Mouse (Mus musculus): ENCODE results near the gene Tlx2.

Gene Tlx2

DNA sequence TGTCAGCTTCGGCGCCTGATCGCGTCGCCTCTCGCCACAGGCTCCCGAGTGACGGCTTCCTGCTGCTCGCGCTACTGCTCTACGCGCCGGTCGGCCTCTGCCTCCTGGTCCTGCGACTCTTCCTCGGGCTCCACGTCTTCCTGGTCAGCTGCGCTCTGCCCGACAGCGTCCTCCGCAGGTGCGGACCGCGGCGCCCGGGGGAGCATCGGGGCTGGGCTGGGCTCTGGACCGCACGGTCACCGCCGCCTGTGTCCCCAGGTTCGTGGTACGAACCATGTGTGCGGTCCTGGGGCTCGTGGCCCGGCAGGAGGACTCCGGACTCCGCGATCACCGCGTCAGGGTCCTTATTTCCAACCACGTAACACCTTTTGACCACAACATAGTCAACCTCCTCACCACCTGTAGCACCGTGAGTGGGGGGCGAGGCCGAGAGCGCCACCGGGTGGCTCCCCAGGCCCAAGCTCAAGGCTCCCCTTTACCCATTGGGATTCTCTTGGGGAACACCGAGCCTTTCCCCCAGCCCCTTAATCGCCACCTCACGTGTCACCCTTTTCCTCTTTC lies 15.1 kb downstream of the Tlx2 start, which contains the start of gene Htra2:
Gene Htra2 (minus strand): TSS at position 403 of the 561 bp plus-strand sequence.
- no peak for DNase-seq (ENCODE audit: low spot score)

DNA sequence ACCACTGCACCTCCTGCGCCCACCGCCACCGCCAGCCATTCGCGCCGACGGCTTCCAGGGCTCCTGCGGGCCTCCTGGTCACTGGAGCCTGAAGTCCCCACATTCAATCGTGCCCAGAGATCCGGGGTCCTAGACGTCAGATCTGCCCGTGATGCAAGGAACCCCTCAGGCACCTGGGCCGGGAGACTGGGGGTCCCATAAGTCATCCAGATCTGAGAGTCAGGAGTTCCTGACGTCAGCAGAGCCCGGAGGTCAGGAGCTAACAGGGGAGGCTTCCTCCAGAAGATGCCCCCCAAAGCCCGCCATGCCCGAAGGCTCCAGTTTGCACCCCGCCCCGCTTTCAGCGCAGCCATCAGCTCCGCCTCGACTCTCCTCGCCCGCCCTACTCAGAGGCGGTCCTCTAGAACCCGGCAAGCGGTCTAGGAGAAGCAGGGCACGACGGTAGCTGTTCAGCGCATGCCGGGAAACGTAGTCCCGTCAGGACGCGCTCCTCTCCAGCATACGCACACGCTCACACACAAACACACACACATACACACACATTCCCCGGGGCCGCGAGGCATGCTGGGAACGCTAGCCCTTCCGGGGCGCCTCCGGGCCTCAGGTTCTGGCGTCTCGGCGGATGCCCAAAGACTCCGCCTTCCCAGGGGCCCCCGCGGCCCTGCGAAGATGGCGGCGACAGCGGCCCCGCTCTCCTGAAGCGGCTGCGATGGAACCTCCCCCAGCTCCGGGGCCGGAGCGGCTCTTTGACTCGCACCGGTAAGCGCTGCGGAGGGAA lies 15.8 kb downstream of the Tlx2 start, which contains the start of gene Aup1:
Gene Aup1 (plus strand): TSS at position 448 of the 778 bp plus-strand sequence.
- DNase-seq (ENCODE audit: low spot score), result peak; percentile 97

DNA sequence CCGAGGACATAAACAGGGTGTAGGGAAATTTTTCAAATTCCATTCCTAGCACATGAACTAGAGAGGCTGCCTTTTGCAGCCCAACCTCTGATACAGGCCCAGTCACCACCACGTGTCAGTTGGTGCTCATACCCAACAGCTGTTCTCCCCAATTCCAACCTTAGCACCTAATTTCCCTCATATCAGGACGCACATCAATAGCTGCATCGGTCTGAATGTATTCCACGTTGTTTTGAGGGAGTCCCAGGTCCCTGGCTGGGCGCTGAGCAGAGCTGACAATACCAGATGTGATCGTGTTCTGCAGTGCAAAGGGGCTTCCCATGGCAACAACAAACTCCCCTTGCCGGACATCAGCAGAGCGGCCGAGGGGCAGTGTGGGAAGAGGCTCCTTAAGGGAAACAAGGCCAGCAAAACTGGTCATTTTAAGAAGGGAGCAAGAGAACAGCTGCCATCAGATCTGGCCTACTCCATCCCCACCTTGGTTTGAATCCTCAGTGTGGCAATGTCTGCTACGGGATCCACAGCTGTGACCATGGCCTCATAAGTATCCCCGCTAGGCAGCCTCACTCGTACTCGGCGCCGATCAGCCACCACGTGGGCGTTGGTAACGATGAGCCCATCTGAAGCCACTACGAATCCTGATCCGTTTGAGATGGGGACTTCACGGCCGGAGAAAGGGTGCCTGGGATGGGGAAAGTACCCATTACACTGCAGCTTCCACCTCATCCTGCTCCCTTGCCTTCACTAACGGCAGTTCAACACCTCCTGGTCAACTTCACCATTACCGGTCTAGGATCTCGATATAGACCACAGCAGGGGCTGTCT lies 16.7 kb downstream of the Tlx2 start:
- DNase-seq (ENCODE audit: low spot score), result peak; percentile 36

DNA sequence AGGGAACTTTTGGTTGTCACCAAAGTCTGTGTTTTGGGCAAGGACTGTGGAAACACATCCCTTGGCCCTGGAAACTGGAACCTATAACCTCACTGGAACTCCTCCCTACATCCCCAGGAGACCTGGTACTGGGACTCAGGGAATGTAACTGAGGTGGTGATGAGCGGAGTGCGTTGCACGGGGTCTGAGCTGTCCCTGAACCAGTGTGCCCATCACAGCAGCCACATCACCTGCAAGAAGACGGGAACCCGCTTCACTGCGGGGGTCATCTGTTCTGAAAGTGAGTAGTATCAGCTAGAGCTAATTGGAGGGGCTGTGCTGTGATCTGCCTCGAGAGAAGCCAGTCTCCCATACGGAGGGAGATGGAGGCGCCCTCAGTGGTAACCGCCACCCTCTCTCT lies 20.7 kb downstream of the Tlx2 start:
- no peak for DNase-seq (ENCODE audit: low spot score)

DNA sequence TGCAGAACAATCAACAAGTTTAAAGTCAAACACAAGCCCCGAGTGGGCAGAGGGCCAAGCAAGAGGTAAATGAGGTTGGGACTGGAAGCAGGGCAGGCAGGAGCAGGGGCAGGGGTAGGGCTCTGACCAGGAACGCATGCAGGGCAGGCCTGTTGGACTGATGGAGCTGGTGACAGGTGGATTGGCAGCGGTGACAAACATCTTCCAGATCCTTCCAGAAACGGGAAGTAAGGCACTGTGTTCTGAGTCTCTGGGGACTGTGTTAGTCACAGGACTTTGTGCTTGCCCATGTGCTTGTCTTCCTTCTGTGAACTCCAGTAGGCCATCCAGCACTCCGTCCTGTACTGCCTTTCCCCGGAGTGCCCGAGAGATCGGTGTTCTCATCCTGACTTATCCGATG lies 25.4 kb downstream of the Tlx2 start:
- DNase-seq (ENCODE audit: low spot score), result no peak

DNA sequence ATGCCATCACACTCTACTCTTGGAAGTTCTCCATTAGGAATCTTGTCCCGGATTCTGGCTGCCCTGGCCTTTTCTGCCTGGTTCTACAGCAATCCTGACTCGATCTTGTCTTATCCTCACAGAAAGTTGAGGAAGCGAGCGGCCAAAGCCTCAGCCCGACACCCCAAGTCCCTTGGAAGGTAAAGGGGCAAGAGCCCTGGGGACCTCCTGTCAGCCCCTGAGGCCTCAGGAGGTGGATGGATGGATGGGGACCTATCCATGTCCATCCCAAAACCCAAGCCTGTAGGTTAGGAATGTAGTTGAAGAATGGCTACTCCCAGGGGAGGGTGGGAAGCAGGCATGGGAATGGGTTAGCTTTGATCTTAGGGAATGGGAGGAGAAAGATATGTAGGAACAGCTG lies 26.1 kb downstream of the Tlx2 start:
- no peak for DNase-seq (ENCODE audit: low spot score)

DNA sequence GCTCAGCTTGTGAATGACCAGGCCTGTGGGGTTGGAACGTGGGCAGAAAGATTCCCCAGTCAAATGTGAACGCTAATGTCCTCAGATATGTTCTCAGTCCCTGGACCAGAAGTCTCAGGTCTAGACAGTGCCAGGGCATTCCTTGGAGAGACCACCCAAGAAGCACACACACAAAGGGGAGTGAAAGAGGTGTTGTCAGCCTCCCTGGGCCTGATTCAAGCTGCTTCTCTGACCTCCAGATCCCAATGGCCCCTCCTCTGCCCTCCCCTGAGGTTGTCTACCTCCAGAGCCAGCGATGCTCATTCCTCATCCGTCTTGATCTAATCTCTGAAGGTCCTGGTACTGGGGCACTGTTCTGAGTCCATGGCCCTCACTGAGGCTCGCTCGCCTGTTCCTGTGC lies 26.5 kb downstream of the Tlx2 start:
- no peak for DNase-seq (ENCODE audit: low spot score)

DNA sequence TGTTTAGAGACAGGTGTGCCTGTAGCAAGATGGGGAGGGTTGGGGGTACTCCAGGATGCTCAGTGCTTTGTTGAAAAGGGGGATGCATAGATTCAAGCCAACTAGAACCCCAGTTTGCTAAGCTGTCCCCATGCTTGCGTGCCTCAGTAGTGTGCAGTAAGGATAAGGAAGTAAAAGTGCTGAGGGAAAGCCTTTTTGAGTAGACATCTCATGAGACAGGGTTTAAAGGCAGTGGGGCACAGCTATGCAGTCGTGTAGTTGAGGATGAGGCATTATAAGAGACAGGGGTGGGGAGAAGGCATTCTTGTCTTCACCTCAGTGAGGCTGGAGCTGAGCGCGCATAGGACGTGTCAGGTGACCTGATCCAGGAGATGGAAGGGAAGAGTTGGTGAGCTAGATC lies 29.5 kb downstream of the Tlx2 start:
- DNase-seq (ENCODE audit: low spot score), result no peak

DNA sequence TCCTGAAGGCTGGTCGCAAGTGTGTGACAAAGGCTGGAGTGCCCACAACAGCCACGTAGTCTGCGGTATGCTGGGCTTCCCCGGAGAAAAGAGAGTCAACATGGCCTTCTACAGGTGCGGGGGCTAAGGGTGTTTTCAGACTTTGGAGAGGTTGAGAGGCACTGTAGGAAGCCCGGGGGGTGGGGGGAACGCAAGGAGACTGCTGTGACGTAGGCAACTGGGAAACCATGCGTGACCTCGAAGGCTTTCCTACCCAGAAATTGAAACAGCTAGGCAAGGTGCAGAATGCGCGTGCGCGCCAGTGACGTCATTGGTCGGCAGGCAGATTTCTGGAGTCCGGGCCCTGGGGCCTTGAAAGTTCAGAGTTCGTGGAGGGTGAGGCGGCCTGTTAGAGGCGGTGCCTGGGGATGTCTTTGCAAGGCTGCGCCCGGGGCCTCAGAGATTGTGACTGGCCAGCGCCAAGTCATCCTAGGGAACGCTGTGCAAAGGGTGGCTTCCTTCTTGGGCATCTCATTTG lies 31.5 kb downstream of the Tlx2 start:
- DNase-seq (ENCODE audit: low spot score), result peak; percentile 87

DNA sequence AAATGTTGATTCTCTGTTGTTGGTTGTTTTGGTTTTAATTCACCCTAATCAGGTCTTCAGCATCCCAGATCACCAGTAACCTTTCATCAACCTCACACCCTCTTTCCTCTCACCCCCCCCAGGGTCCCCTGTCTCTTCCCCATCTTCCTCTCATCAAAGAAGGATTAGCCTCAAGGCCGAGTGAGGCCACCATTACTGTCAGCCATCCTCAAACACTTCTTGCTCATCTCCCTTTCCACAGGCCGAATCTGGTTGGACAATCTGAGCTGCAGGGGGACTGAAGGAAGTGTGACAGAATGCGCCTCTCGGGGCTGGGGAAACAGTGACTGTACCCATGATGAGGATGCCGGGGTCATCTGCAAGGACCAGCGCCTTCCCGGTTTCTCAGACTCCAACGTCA lies 32.9 kb downstream of the Tlx2 start:
- no peak for DNase-seq (ENCODE audit: low spot score)

DNA sequence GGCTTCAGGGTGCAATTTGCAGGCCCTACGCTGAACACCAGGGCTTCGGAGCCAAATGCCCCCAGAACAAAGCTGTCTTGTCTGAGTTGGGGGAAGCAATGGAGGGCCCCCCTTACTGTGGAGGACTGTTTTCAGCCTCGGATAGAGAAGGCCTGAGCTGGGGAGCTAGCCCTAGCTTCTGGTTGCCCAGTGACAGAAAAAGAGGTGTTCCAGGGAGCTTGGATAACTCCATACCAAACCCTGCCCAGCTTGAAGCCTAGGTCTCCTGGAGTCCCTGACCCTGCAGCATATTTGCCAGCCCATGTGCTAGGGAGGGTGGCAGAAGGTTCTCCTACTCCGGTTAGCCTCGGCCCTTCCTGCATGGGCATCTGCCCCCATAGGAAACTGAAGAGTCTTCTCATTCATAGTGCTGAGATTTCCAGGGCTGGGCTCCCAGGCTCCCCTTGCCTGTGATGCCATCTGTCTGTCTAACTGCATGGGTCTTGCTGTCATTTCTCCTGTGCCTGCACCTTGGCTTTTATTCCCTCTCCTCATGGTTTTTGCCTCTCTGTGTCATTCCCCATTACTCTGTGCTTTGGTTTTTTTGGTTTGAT lies 35.5 kb downstream of the Tlx2 start:
- DNase-seq (ENCODE audit: low spot score), result no peak

DNA sequence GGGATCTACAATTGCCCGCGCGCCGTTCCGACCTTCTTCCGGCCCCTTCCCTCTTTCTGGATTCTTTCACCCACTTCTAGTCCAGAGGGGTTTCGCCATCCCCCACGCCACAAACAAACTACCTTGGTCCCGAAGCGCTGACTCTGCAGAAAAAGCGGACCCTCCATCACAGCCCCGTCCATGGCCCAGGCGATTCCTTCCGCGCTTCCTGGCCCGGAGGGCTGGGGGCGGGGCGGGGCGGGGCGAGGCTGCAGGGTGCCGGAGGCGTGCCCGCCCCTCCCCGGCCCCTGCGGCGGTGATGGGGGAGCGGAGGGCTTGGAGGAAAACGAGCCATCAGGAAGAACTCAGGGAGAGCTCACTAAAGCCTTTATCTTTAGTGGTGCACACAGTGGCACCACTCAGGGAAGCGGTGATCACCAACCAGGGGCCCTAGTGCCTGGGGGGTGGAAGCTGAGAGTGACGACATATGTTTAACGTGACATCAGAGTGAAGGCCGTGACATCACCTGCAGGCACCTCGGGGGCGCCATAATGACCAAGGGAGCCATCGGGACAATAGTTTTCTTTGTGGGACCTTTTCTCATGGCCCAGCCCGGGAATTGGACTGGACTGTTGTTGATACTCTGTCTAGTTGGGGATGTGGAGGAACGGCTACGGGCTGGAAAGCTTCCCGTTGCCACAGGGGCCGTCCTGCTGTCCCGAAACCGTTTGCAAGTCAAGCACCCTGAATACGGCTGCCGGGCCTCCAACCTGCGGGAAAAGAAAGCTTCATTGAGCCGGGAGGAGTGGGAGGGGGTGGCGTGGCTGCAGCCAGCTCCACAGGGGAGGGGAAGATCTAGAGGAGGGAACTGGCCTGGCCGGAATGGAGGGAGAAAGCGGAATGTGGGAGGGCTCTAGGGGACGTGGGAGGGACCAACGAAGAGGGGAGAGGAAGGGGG lies 36.6 kb downstream of the Tlx2 start, which contains the start of the genes Dok1 and Loxl3:
Gene Dok1 (minus strand): TSS at position 223 of the 937 bp plus-strand sequence.
Gene Loxl3 (plus strand): TSS at position 925 of the 937 bp plus-strand sequence.
- DNase-seq (ENCODE audit: low spot score), result peak; percentile 58

DNA sequence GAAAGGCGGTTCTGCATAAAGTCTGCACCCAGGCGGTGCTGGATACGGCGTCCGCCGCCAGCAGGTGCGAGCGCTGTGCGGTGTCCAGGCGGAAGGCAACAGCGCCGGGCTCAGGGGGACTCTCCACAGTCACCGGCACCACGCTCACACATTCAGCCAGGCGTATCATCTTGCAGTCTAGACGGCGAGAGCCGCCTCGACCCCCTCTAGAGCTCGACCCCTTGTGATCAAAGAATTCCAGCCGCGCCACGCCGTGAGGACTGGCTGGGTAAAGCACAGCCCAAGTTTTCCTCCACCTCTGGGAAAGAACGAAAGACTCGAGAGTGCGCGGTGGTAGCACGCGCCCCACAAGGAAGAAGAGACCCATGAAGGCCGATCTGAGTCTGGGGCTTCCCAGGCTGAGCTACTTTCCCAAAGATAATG lies 37.3 kb downstream of the Tlx2 start:
- DNase-seq (ENCODE audit: low spot score), result peak; percentile 41

DNA sequence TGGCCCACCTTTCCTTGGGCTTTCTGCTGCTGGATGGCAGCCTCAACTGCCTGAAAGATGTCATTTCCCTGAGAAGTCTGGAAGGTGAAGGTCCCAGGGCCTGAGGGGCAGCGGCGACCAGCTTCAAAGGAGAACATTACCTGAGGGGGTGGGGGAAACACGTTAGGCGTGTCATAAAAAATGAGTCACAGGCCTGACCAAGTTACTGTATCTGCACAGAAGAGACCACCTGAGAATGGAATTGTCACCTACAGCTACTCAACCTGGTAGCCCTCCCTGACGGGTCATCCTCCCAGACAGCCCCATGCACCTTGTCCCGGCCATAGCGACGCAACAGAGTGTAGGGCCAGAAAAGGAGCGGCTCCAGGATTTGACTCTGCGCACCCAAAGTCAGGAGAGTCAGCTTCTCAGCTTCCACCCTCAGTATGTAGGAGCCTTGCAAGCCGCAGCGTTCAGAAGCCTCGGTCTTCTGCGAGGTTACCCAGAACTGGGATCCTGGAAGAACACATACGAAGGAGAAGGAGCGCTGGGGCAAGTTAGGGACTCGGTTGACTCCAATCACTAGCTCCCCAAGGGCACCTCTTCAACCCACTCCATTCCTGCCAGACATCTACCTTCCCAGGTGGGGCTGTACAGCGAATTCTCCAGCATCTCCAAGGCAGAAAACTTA lies 38.0 kb downstream of the Tlx2 start:
- no peak for DNase-seq (ENCODE audit: low spot score)

DNA sequence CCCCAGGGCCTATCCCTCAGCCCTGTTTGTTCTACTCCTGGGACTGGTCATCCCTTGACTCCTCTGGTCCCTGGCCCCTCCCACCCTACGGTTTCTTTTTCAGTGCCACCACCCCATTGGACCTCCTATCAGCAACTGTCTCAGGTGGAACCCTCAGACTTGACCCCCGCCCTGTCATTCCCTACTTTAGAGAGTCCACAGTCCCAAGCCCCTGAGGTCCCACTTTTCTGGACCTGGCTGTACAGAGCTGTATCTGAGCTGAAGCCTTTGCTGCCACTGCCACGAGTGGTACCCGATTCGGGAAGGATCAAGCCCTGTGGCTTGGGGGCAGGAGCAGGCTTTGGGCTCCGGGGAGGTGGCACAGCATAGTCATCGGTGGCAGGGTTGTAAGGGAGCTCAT lies 39.0 kb downstream of the Tlx2 start:
- DNase-seq (ENCODE audit: low spot score), result no peak

DNA sequence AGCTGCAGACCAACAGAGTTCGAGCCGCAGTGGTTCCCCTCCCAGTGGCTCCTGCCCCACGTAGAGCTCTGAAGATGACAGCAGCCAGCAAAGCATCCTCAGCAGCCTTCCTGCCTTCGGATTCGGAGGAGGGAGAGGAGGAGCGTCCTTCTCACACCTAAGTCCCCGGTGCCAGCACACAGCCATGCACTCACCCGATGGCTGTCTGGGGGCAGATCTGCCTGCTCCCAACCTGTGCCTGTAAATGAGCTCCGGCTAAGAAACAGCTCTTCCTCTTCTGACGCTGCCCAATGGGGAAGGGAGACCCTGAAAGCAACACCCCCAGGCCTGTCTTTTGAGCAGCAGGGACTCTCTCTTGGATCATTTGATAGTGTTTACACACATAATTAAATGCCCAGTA lies 40.3 kb downstream of the Tlx2 start:
- DNase-seq (ENCODE audit: low spot score), result no peak

DNA sequence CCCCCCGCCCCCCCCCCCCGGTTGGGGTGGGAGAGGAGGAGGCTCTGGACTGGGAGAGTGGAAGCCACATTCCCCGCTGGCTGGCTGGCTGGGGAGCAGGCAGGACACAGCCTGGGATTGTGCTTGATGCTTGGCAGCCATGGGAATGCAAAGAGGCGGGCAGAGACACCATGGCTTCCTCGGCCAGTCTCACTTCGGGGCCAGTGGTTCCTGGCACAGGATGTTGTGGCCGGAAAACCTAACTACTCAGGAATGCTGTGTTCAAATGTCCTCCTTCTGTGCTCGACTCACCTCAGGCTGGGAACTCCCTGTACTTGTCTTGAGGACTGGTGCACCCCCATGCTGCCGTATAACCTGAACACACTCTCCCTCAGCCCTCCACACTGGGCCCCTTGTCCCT lies 42.4 kb downstream of the Tlx2 start:
- DNase-seq (ENCODE audit: low spot score), result no peak

DNA sequence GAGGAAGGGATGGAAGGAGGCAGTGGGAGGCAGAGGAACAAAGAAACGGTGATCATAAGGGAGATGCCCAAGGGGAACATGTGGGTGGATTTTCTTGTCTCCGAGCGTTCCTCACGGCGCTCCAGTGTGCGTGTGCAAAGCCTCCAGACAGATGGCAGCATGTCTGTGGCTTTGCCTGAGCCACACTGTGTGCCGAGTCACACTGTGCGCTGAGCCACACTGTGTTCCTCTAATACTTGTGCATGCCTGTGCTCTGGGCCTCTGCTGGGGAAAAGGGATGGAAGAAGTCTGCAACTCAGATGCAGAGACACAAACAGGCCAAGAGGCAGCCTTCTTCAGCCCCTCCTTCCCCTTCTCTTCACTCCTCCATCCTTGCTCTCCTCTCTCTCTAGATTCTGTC lies 42.8 kb downstream of the Tlx2 start:
- no peak for DNase-seq (ENCODE audit: low spot score)

DNA sequence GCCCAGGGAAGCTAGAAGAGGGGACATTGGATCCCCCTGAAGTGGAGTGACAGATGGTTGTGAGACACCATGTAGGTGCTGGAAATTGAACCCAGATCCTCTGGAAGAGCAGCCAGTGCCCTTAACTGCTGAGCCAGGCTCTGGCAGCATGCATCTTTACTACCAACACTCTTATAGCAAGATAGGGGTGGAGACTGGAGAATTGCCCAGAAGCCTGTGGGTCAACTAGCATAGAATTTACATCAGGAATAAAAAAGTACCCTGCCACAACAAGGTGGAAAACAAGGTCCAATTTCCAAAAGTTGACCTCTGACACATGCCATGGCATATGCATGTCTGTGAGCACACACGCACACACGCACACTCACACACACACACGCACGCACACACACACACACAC lies 44.9 kb downstream of the Tlx2 start:
- DNase-seq (ENCODE audit: low spot score), result no peak

DNA sequence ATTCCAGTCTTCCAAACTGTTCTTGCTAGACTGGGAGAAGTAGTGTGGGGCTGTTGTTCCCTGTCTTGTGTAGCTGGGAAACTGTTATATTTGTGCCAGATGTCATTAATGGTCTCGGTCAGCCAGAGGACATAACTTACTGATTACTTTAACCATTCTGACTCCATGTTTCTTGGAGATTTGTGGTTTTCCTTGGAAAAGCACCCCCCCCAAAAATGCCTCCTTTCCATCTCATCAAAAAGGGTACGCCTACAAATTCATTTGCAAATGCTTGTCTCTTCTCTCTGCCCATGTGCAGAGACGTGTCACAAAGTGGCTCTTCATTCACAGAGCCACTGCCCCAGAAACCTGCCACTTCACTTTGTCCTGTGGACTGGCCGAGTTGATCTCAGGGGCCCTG lies 45.7 kb downstream of the Tlx2 start:
- DNase-seq (ENCODE audit: low spot score), result no peak

All from T-cell, adult 2 months (primary cell).